Mouse (Mus musculus) CH12.LX (cell line): ENCODE results near the gene Tgm4. TPM values are rescaled to one million over a fixed set of nuclear protein-coding genes. Genes with fewer than 3 reads are reported as not detected.
A peak's percentile ranks its signal among the peaks of the same experiment; 100 is the strongest.

ENCODE experiments used
- DNase-seq: peaks from one replicate; pipeline ENCODE4 v3.0.0-alpha.2; 2013; ENCODE audit errors: extremely low read depth
- H3K27ac ChIP-seq: 2 replicates; pipeline ENCODE4 v1.5.1; 2012; ENCODE audit warnings: low read depth, mild to moderate bottlenecking, control low read depth, moderate library complexity; ENCODE audit not compliant: insufficient read depth
- H3K27me3 ChIP-seq: replicated peaks from 2 replicates; pipeline ENCODE3; 2012; ENCODE audit warnings: inconsistent platforms
- H3K36me3 ChIP-seq, 2 experiments: replicated peaks in 1 of 2; 2 replicates each; pipeline versions ENCODE3 to v1.6.1; 2012; ENCODE audit warnings: inconsistent platforms in 1 of 2, low read length in 1 of 2, mild to moderate bottlenecking in 1 of 2, mixed read lengths in 1 of 2, moderate library complexity in 1 of 2; ENCODE audit not compliant: control insufficient read depth in 1 of 2, insufficient read depth in 1 of 2
- H3K4me1 ChIP-seq, 2 experiments: 2 replicates each; pipeline ENCODE4 v1.6.1; 2012; ENCODE audit warnings: inconsistent platforms in 1 of 2, moderate library complexity in 1 of 2; ENCODE audit not compliant: insufficient read depth in 2 of 2, control insufficient read depth in 1 of 2
- H3K4me2 ChIP-seq: 2 replicates; pipeline ENCODE4 v1.6.1; 2012; ENCODE audit warnings: low read depth, mild to moderate bottlenecking, control low read depth; ENCODE audit not compliant: poor library complexity, insufficient read depth, severe bottlenecking
- H3K4me3 ChIP-seq, 3 experiments: fragments of 150-350 bp in 1 of 3; sonication (generic) in 1 of 3; replicated peaks in 1 of 3; 2 replicates each; pipeline versions ENCODE3 to v1.5.1; 2011 to 2012; ENCODE audit warnings: low read depth in 2 of 3, low read length in 2 of 3, mild to moderate bottlenecking in 2 of 3, moderate library complexity in 2 of 3, control low read depth in 1 of 3, improper control_type of control experiment in 1 of 3, inconsistent platforms in 1 of 3, mixed read lengths in 1 of 3; ENCODE audit not compliant: poor library complexity in 1 of 3
- H3K79me2 ChIP-seq: replicated peaks from 2 replicates; pipeline ENCODE4 v1.6.1; 2012; ENCODE audit warnings: mild to moderate bottlenecking, moderate library complexity; ENCODE audit not compliant: control insufficient read depth, poor library complexity, insufficient read depth, severe bottlenecking; ENCODE audit errors: extremely low read depth
- H3K9ac ChIP-seq: 2 replicates; pipeline ENCODE4 v1.6.1; 2012; ENCODE audit warnings: low read depth, mild to moderate bottlenecking, control low read depth, moderate library complexity; ENCODE audit not compliant: insufficient read depth
- H3K9me3 ChIP-seq: replicated peaks from 2 replicates; pipeline ENCODE3; 2012; ENCODE audit warnings: low read length, inconsistent platforms, mixed read lengths
- BHLHE40 ChIP-seq: IDR thresholded peaks from 2 replicates; pipeline ENCODE4 v1.6.1; 2011; ENCODE audit warnings: mild to moderate bottlenecking, low read depth, low read length, improper control_type of control experiment
- CTCF ChIP-seq, 2 experiments: IDR thresholded peaks in 1 of 2; conservative IDR thresholded peaks in 1 of 2; 2 replicates each; pipeline ENCODE4 v1.5.1; 2011 to 2012; ENCODE audit warnings: low read depth in 2 of 2, low read length in 2 of 2, improper control_type of control experiment in 1 of 2, inconsistent platforms in 1 of 2, mild to moderate bottlenecking in 1 of 2, moderate library complexity in 1 of 2
- E2F4 ChIP-seq: IDR thresholded peaks from 2 replicates; pipeline ENCODE4 v1.6.1; 2011; ENCODE audit warnings: low read depth, low read length, improper control_type of control experiment; ENCODE audit not compliant: insufficient replicate concordance
- ELF1 ChIP-seq: IDR thresholded peaks from 2 replicates; pipeline ENCODE4 v1.6.1; 2014; ENCODE audit warnings: low read depth, mild to moderate bottlenecking, inconsistent platforms, low read length, improper control_type of control experiment
- EP300 ChIP-seq: IDR thresholded peaks from 2 replicates; pipeline ENCODE4 v1.6.1; 2011; ENCODE audit warnings: low read length, improper control_type of control experiment
- ETS1 ChIP-seq: conservative IDR thresholded peaks from 2 replicates; pipeline ENCODE4 v1.6.1; 2012; ENCODE audit warnings: low read depth, mild to moderate bottlenecking, inconsistent platforms, low read length, improper control_type of control experiment, moderate library complexity
- HCFC1 ChIP-seq: IDR thresholded peaks from 2 replicates; pipeline ENCODE4 v1.6.1; 2012; ENCODE audit warnings: low read depth, mild to moderate bottlenecking, inconsistent platforms, low read length, improper control_type of control experiment
- IRF4 ChIP-seq: IDR thresholded peaks from 2 replicates; pipeline ENCODE4 v1.6.1; 2014; ENCODE audit warnings: low read depth, mild to moderate bottlenecking, inconsistent platforms, low read length, improper control_type of control experiment
- JUN ChIP-seq: IDR thresholded peaks from 2 replicates; pipeline ENCODE4 v1.6.1; 2011; ENCODE audit warnings: low read depth, mild to moderate bottlenecking, low read length, improper control_type of control experiment, moderate library complexity; ENCODE audit not compliant: insufficient read depth
- KAT2A ChIP-seq: IDR thresholded peaks from 2 replicates; pipeline ENCODE4 v1.6.1; 2012; ENCODE audit warnings: low read length, improper control_type of control experiment, inconsistent platforms; ENCODE audit not compliant: insufficient replicate concordance
- MAFK ChIP-seq: IDR thresholded peaks from 2 replicates; pipeline ENCODE4 v1.6.1; 2011; ENCODE audit warnings: low read length, improper control_type of control experiment; ENCODE audit not compliant: insufficient replicate concordance
- MEF2A ChIP-seq: IDR thresholded peaks from 2 replicates; pipeline ENCODE4 v1.6.1; 2014; ENCODE audit warnings: low read depth, mild to moderate bottlenecking, inconsistent platforms, low read length, improper control_type of control experiment, borderline replicate concordance
- MXI1 ChIP-seq: IDR thresholded peaks from 2 replicates; pipeline ENCODE4 v1.6.1; 2011; ENCODE audit warnings: mild to moderate bottlenecking, low read depth, low read length, improper control_type of control experiment
- MYC ChIP-seq: IDR thresholded peaks from 2 replicates; pipeline ENCODE4 v1.6.1; 2011; ENCODE audit warnings: low read depth, mild to moderate bottlenecking, improper control_type of control experiment, low read length
- NELFE ChIP-seq: IDR thresholded peaks from 2 replicates; pipeline ENCODE4 v1.6.1; 2011; ENCODE audit warnings: low read depth, low read length, improper control_type of control experiment
- NRF1 ChIP-seq: IDR thresholded peaks from 2 replicates; pipeline ENCODE4 v1.6.1; 2014; ENCODE audit warnings: low read depth, mild to moderate bottlenecking, inconsistent platforms, low read length, improper control_type of control experiment, moderate library complexity
- POLR2A ChIP-seq: IDR thresholded peaks from 2 replicates; pipeline ENCODE4 v1.6.1; 2011; ENCODE audit warnings: low read depth, mild to moderate bottlenecking, improper control_type of control experiment, low read length
- POLR2AphosphoS2 ChIP-seq: IDR thresholded peaks from 2 replicates; pipeline ENCODE4 v1.6.1; 2011; ENCODE audit warnings: low read depth, low read length, improper control_type of control experiment
- RCOR1 ChIP-seq: conservative IDR thresholded peaks from 2 replicates; pipeline ENCODE4 v1.6.1; 2012; ENCODE audit warnings: low read depth, mild to moderate bottlenecking, inconsistent platforms, low read length, improper control_type of control experiment
- SIN3A ChIP-seq: IDR thresholded peaks from 2 replicates; pipeline ENCODE4 v1.6.1; 2012; ENCODE audit warnings: low read length, improper control_type of control experiment, inconsistent platforms
- SMC3 ChIP-seq: IDR thresholded peaks from 2 replicates; pipeline ENCODE4 v1.6.1; 2011; ENCODE audit warnings: low read depth, low read length, improper control_type of control experiment
- UBTF ChIP-seq: IDR thresholded peaks from 2 replicates; pipeline ENCODE4 v1.6.1; 2012; ENCODE audit warnings: low read depth, mild to moderate bottlenecking, inconsistent platforms, low read length, improper control_type of control experiment, moderate library complexity
- USF2 ChIP-seq: conservative IDR thresholded peaks from 2 replicates; pipeline ENCODE4 v1.6.1; 2011; ENCODE audit warnings: low read depth, low read length, improper control_type of control experiment
- ZMIZ1 ChIP-seq: IDR thresholded peaks from 2 replicates; pipeline ENCODE4 v1.6.1; 2012; ENCODE audit warnings: low read depth, mild to moderate bottlenecking, inconsistent platforms, low read length, improper control_type of control experiment
- dilution Hi-C: fragments of 300-500 bp; cut with MboI; formaldehyde crosslinking; loops from 2 replicates; pipeline ENCODE4 v1.14.3; 2020; ENCODE audit warnings: low sequenced_read_pairs; ENCODE audit not compliant: extremely low pct_unique_long_range_greater_than_20kb, extremely low pct_ligation_motif_present
- in situ Hi-C: fragments of 300-500 bp; cut with MboI; formaldehyde crosslinking; loops from 3 replicates; pipeline ENCODE4 v1.14.3; 2019; ENCODE audit warnings: low sequenced_read_pairs, low pct_ligation_motif_present, low pct_unique_long_range_greater_than_20kb, mixed read lengths
- polyA plus RNA-seq: library from polyadenylated mRNA; unstranded; fragments of >175 nt; gene quantifications from 2 replicates; pipeline ENCODE4 v1.2.1, GENCODE M21; 2012; ENCODE audit warnings: low read depth; ENCODE audit not compliant: insufficient read length
- total RNA-seq, 2 experiments: library from RNA; depleted of rRNA; stranded (reverse); fragments of 300-350 nt in 1 of 2; fragments of >200 nt in 1 of 2; gene quantifications; 2 replicates each; pipeline ENCODE4 v1.2.3; 2012 to 2014

Tgm4 gene
- total and polyA plus RNA-seq, 3 experiments, result 0.24 to 0.51 TPM; not detected in 1

- TF ChIP-seq SMC3, result no peak
- TF ChIP-seq KAT2A, result no peak
- no peak for TF ChIP-seq ZMIZ1
- no peak for TF ChIP-seq USF2
- Histone ChIP-seq H3K79me2 (peaks cover 46% of the 10 kb centered on the region), H3K9ac (no peak overlapping the region), H3K9me3 (no peaks in the 10 kb centered on the region), H3K4me2 (no peak overlapping the region), H3K36me3 (peaks cover 13 to 59% of the 10 kb centered on the region in 2 experiments), H3K4me3 (no peak overlapping the region), H3K27me3 (no peaks in the 10 kb centered on the region), H3K4me1 (peaks cover 0 to 49% of the 10 kb centered on the region in 2 experiments; a peak in 3 of 4 replicates), H3K27ac (no peak overlapping the region)
- in situ Hi-C loops (no loop called here), dilution Hi-C loops (no loop called here)
- no peak for DNase-seq
These were observed 74.7 kb downstream of the Tgm4 start for GRCm38 (mm10) chr9:123109188-123109587.

DNA sequence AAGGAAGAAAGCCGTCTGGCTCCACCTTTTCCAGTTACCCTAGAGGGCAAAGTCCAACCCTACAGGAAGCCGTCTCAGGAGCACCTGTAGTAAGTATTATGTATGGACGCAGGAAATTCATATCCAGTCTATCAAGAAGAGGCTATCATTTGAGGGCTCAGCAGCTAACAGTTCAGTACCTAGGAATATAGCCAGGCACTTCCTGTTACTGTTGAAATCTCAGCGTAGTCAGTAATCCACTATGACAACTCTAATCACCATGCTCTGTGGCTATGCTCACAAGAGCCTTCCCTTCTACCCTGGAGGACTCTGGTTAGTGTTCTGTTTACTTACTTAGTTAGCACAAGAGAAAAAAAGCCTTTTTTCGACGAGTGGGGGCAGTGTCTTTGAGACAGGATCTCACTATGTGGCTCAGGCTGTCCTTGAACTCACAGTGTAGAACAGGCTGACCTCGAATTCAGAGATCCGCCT, 77.3 kb downstream of the Tgm4 start:
- peaks cover 8 to 56% of the 10 kb centered on the region in 2 experiments for H3K36me3 ChIP-seq
- peak overlapping the region; percentile 87 for H3K9ac ChIP-seq
- H3K79me2 ChIP-seq, result peaks cover 57% of the 10 kb centered on the region
- H3K27ac ChIP-seq, result no peak overlapping the region
- peak overlapping the region; percentile 91 to 98 (median 93) for H3K4me3 ChIP-seq
- H3K9me3 ChIP-seq, result no peaks in the 10 kb centered on the region
- H3K4me2 ChIP-seq, result peak overlapping the region; percentile 83
- H3K4me1 ChIP-seq, result peaks cover 0 to 46% of the 10 kb centered on the region in 2 experiments; a peak in 2 of 4 replicates
- 0 out of 2 replicates have a peak, but pooled peaks have one; percentile 38 for TF ChIP-seq SIN3A
- peak in 1 of 2 experiments; percentile 16; a peak in 2 of 4 replicates for TF ChIP-seq CTCF (conservative IDR thresholded peaks at IDR 0.05 in 1 of 2, IDR thresholded peaks at IDR 0.05 in 1 of 2; ENCODE audit: low read depth in 2 of 2, low read length in 2 of 2)
- no peak for TF ChIP-seq POLR2A
- in situ Hi-C loops, result no loop called here
- DNase-seq, result peak; percentile 53
- no peaks in the 10 kb centered on the region for H3K27me3 ChIP-seq
- dilution Hi-C loops, result no loop called here

GRCm38 (mm10) chr9:123112805-123113521, 78.4 kb downstream of the Tgm4 start, which contains the start of the genes Zdhhc3 and Exosc7:
Zdhhc3 (minus strand) TSS chr9:123113205.
Exosc7 (plus strand) TSS chr9:123113215.
- Histone ChIP-seq H3K4me2 (peak within 1 kb of the TSS; percentile 90), H3K9me3 (no peaks in the 10 kb centered on the region), H3K4me3 (peak within 1 kb of the TSS; percentile 91 to 98 (median 93)), H3K9ac (peak within 1 kb of the TSS; percentile 87), H3K36me3 (peaks cover 9 to 57% of the 10 kb centered on the region in 2 experiments), H3K27ac (peak within 1 kb of the TSS; percentile 85), H3K79me2 (peaks cover 54% of the 10 kb centered on the region), H3K27me3 (no peaks in the 10 kb centered on the region), H3K4me1 (peaks cover 0 to 48% of the 10 kb centered on the region in 2 experiments; a peak in 2 of 4 replicates)
- peak; percentile 83 for DNase-seq
- in situ Hi-C loops (no loop called here), dilution Hi-C loops (no loop called here)
- TF ChIP-seq BHLHE40, result peak; percentile 94
- TF ChIP-seq HCFC1, result peak; percentile 84
- TF ChIP-seq MXI1, result peak; percentile 90
- TF ChIP-seq MYC, result peak; percentile 57
- no peak for TF ChIP-seq EP300
- TF ChIP-seq RCOR1, result no peak
- TF ChIP-seq MAFK, result no peak
- peak; percentile 46; the same call in 1 of the 2 replicates for TF ChIP-seq MEF2A
- peak; percentile 87 for TF ChIP-seq UBTF
- TF ChIP-seq ZMIZ1, result peak; percentile 77; the same call in 1 of the 2 replicates
- TF ChIP-seq NELFE, result peak; percentile 97
- TF ChIP-seq E2F4, result no peak
- peak; percentile 88 for TF ChIP-seq ELF1
- 0 out of 2 replicates have a peak, but pooled peaks have one; percentile 57 for TF ChIP-seq POLR2AphosphoS2
- no peak for TF ChIP-seq JUN
- 0 out of 2 replicates have a peak, but pooled peaks have one; percentile 4 for TF ChIP-seq ETS1
- TF ChIP-seq NRF1, result peak; percentile 82
- peak; percentile 53; the same call in 1 of the 2 replicates for TF ChIP-seq IRF4
- peak; percentile 91 for TF ChIP-seq POLR2A
